Mouse (Mus musculus) frontal cortex, postnatal 10 days (tissue): ENCODE measurements around the gene Xirp1.
"Not testable (repeated sequence)": the region's sequence is repeated elsewhere in the genome, so short reads cannot be mapped to it uniquely, and the experiment has no call there.

Experiments used
- DNase-seq, 2 experiments: peaks; one replicate each; pipeline ENCODE4 v3.0.0; 2022; ENCODE audit warnings: low spot score in 2 of 2, mixed read lengths in 1 of 2

The Xirp1 gene

GRCm38 (mm10) chr9:120020285-120020890, 3.0 kb downstream of the Xirp1 start:
- peak in 1 of 2 experiments; percentile 67 for DNase-seq

- DNase-seq: no peak
Observed at GRCm38 (mm10) chr9:120016956-120017355, 6.4 kb downstream of the Xirp1 start.

DNA sequence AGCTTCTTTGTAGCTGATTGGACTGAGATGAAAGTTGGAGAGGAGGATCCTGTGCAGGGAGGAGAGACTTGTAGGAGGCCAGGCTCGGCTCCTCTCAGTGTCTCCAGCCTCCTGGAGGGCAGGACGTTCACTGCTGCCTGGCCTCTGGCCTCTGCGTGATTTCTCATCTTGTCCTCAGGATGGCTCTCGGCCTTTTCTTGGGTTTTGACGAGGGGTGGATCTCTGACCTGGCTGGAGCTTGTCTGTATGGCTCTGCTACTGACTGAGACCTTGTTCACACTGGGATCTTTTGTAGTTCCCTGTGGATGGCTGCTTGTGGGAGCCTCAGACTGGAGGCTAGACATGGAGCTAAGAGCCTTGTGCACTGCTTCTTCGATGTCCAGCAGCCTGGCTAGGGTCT, 8.6 kb downstream of the Xirp1 start:
- DNase-seq: no peak

DNA sequence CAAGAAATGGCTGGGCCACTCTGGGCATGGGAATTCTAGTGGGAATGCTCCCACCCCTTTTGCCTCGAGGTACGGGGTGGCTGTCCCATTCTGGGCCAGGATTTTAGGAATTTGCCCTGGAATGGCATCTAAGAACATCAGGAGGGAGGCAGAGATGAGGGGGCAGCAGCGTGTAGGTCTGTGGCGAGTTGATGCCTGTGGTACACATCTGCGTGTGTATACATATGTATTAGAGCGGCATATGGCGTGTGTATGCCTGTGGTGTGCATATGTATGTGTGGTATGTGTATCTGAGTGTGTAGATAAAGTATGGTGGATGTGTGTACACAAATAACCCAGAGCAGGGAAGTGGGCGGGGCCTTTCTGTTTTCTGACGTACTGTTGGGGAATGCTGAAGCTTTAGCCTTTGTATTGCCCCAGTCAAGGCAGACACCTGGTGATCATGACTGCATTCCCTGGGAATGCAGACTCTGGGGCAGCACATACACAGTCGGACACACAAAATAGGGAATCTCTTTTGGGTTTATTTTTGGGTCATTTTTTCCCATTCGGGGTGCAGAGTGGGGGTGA, 10.1 kb downstream of the Xirp1 start:
- DNase-seq: no peak

DNA sequence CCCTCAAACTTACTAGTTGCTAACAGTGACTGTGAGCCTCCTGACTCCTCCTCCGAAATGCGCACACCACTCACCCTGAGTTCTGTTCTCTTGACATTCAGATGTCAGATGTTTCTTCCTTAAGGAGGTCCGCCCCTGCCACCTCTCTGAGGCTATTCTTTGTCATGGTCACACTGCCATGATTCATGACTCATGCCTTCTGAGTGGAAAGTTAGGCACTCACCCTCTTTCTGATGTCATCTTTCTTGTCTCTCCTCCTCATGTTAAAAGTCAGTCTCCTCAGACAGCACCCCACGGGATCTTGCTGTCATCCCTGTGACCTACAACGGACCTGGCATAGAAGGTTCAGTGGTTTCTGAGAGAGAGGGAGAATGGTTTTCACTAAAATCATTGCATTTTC, 10.6 kb downstream of the Xirp1 start:
- no peak for DNase-seq

DNA sequence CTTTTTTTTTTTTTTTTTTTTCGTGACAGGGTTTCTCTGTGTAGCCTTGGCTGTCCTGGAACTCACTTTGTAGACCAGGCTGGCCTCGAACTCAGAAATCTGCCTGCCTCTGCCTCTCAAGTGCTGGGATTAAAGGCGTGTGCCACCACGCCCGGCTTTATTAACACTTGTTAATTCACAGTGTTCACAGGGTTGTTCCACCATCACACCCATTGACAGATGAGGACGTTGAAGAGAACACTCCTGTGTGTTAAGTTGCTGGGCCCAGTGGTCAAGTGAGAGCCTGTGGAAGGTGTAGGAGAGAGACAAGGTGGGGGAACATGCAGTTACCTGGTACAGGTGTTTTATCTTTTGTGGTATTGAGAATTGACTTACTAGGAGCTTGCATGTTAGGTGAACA, 11.2 kb downstream of the Xirp1 start:
- not testable (repeated sequence) for DNase-seq

DNA sequence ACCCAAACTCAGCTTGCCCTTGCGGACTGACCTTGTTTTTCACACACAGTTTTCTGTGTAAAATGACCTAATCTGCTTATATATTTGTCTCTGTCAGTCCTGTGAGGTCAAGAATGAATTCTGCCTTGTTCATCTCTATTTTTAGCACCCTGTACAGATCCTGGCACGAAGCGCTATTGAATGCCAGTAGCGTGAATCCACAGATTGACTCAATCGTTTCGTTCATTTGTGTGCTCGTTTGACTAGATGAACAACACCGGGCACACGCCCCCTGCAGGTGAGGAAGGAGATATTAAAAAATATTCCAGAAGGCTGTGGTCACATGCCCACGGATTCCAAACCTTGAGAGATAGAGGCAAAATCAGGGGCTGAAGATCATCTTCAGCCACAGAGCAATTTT, 11.9 kb downstream of the Xirp1 start:
- peak; percentile 69 to 79 for DNase-seq

DNA sequence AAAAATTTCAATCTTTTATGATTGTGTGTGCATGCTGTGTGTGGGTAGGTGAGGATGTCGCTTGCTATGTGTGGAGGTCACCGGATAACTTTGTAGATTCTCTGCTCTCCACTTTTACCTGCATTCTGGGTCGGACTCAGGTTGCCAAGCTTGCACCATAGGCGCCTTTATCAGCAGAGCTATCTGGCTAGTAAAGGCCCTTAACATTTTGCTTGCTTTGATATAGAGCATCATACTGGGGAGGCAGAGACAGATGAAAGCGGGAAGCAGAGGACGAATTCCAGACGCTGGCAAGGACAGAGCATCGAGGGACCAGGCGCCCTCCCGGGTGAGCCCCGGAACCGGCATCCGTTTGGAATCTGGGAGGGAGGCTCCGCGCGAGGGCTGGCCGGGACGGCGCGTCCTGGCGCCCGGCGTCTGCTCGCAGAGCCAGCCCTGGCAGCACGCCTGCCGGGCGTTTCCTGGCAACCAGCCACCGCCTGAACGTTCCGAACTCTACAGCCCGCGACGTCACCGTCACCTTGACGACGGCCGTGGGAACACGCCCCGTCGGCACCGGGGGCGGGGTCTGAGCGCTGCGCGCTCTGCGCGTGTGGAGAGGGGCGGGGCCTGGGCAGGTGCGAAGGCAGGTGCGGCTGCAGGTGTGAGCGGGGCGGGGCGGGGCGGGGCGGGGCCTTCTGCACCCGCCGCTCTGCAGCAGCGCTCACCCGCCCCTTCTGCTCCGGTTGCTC, 12.5 kb downstream of the Xirp1 start:
- peak; percentile 95 to 96 for DNase-seq

- no peak for DNase-seq
Observed at GRCm38 (mm10) chr9:120009871-120010270, 13.5 kb downstream of the Xirp1 start.

- no peak for DNase-seq
Observed at GRCm38 (mm10) chr9:120009226-120009841, 14.1 kb downstream of the Xirp1 start.

GRCm38 (mm10) chr9:120007833-120008232, 15.6 kb downstream of the Xirp1 start:
- DNase-seq: no peak

DNA sequence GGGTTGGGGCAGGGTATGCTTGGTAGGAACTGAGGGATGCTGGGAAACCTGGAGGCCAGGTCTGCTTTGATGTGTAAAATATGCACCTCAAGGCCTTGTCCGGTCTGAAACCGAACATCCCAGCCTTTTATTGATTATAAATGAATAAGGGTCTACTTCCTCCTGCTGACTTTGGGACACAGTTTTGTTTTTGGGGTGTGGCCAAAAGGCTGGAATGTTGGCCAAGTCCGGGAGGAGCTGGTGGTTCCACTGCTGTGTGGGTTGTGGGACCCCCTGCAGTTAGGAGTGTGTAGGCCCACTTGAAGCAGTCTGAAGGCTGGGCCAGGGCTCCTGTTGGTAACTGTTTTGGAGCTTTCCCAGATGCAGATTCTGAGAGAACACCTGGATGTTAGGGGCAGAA, 17.5 kb downstream of the Xirp1 start:
- DNase-seq: no peak

DNA sequence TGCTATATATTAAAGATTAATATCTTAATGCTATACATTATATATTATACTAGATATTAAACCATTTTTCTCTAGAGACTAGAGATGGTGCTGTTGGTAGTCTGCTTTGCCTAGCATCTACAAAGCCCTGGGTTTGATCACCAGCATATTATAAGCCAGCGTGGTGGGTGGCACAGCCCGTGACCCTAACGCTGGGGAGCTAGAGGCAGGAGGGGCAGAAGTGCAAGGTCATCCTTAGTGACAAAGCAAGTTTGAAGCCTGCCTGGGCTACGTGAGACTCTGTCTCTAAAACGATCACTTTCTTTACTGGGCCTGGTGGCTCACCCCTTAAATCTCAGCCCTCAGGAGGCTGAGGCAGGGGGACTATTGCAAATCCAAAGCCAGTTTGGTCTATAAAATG, 20.5 kb downstream of the Xirp1 start:
- no peak for DNase-seq

GRCm38 (mm10) chr9:120001945-120002725, 21.3 kb downstream of the Xirp1 start:
- peak in 1 of 2 experiments; percentile 63 for DNase-seq

DNA sequence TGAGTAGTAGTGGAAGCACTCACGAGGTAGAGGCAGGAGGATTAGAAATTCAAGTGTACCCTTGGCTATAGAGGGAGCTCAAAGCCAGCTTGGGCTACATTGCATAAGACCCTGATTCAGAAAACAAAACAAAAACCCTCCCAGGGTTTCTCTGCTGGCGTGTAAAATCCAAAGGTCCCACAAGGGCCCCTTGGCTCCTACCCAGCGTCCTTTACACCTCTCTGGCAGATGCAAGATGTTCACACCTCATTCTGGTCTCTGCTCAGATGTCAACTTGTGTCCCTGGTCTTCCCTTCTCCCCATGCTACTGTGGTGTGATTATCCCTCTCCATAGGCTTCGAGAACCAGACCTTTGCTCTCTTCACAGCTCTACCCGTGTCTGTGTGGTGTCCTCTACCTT, 22.6 kb downstream of the Xirp1 start:
- no peak for DNase-seq

DNA sequence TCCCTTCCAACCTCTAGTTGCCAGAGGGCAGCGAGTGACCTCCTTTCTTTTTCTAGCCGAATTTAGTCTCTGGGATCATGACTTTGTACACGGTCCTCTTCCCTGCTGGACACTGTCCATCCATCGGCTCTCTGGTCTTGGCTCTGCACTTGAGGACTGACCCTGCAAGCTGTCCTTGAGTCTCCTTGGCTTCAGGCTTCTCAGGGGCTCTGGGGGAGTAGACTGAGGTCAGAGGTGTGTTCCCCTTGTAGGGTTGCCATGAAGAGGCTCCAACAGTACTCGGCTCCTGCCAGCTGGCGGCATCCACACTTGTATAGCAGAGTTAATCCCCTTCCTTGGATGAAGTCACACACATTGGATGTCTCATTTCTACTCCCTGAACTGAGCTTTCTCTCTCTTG, 23.8 kb downstream of the Xirp1 start:
- DNase-seq: no peak

- no peak for DNase-seq
Observed at GRCm38 (mm10) chr9:119998776-119999175, 24.6 kb downstream of the Xirp1 start.

DNA sequence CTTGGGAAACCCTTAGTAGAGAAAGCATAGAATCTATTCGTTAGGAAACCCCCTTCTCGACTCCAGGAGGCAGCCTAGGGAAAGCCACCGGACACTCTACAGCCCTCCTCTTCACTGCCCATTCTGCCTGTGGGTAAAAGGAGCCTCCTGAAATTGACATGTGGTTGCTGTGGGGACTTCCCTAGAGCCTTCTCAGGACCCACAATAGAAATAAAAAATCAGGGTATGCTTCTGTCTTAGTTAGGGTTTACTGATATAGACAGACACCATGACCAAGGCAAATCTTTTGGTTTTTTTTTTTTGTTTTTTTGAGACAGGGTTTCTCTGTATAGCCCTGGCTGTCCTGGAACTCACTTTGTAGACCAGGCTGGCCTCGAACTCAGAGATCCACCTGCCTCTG, 27.3 kb downstream of the Xirp1 start:
- no peak for DNase-seq

DNA sequence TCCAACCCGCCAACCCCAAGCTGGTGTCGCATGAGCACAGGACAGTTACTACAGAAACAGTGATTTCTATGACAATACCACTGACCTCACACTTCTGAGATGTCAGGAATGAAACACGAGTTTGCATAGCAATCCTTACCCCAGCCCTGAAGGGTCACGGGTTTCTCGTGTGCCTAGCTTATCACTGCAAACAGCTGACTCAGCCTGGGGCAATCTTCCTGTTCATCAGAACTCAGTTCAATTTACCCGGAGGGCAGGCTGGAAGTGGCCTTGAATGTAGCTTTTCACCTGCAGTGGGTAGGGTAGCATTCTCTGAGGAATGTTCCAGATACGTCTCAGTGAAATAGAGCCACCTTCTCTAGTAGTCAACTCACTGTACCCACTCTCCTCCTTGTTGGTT, 29.2 kb downstream of the Xirp1 start:
- no peak for DNase-seq

GRCm38 (mm10) chr9:119993092-119993844, 30.1 kb downstream of the Xirp1 start:
- DNase-seq: no peak

DNA sequence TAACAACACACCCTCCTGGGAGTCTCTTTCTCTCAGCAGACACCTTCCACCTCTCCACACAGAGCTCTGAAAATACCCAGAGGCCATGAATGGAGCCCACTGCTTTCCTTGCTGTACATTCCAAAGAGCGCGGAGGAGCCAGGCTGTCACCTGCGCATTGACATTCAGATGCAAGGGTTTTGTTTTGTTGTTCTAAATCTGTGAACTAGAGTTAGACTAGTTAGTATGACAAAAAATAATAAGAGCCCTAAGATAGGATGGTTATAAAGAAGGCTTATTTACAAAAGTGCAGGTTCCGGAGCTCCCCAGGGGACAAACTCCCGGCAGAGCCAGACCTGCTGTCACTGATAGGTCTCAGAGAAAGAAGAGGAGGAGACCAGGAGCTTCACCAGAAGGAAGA, 32.1 kb downstream of the Xirp1 start:
- DNase-seq: no peak
